Mouse (Mus musculus): ENCODE data around the gene Atp2a1. TPM values are rescaled to one million over a fixed set of nuclear protein-coding genes. Genes with fewer than 3 reads are reported as not detected.
A peak's percentile ranks its signal among the peaks of the same experiment; 100 is the strongest.

The Atp2a1 gene
- total RNA-seq, 4 experiments from 2014 or later, result 27,209 to 31,432 (median 30,252) TPM

GRCm38 (mm10) chr7:126473470-126474086 is 10.7 kb upstream of the Atp2a1 start:
- DNase-seq (ENCODE audit: low spot score in 2 of 2), result no peak

- DNase-seq (ENCODE audit: low spot score in 2 of 2), result no peak
Measured at GRCm38 (mm10) chr7:126472713-126473112, 9.8 kb upstream of the Atp2a1 start.

GRCm38 (mm10) chr7:126472306-126472705 is 9.4 kb upstream of the Atp2a1 start:
- DNase-seq (ENCODE audit: low spot score in 2 of 2), result no peak

GRCm38 (mm10) chr7:126471853-126472252 is 8.9 kb upstream of the Atp2a1 start:
- DNase-seq (ENCODE audit: low spot score in 2 of 2), result no peak

- no peak for DNase-seq (ENCODE audit: low spot score in 2 of 2)
Measured at GRCm38 (mm10) chr7:126471361-126471760, 8.5 kb upstream of the Atp2a1 start.

- no peak for DNase-seq (ENCODE audit: low spot score in 2 of 2)
Measured at GRCm38 (mm10) chr7:126470077-126470476, 7.2 kb upstream of the Atp2a1 start.

GRCm38 (mm10) chr7:126467834-126468627 is 5.1 kb upstream of the Atp2a1 start:
- no peak for DNase-seq (ENCODE audit: low spot score in 2 of 2)

- peak in 1 of 2 experiments; percentile 24 for DNase-seq (ENCODE audit: low spot score in 2 of 2)
Measured at GRCm38 (mm10) chr7:126467271-126467670, 4.4 kb upstream of the Atp2a1 start.

GRCm38 (mm10) chr7:126466707-126467106 is 3.8 kb upstream of the Atp2a1 start:
- DNase-seq (ENCODE audit: low spot score in 2 of 2), result peak in 1 of 2 experiments; percentile 3

- DNase-seq (ENCODE audit: low spot score in 2 of 2), result no peak
Measured at GRCm38 (mm10) chr7:126466116-126466515, 3.2 kb upstream of the Atp2a1 start.

- peak; percentile 66 to 80 for DNase-seq (ENCODE audit: low spot score in 2 of 2)
Measured at GRCm38 (mm10) chr7:126465246-126466030, 2.5 kb upstream of the Atp2a1 start.

GRCm38 (mm10) chr7:126464836-126465235 is 1.9 kb upstream of the Atp2a1 start:
- DNase-seq (ENCODE audit: low spot score in 2 of 2), result peak; percentile 64 to 80

GRCm38 (mm10) chr7:126464121-126464520 is 1.2 kb upstream of the Atp2a1 start:
- DNase-seq (ENCODE audit: low spot score in 2 of 2), result peak; percentile 81 to 87

- peak in 1 of 2 experiments; percentile 28 for DNase-seq (ENCODE audit: low spot score in 2 of 2)
Measured at GRCm38 (mm10) chr7:126463547-126463946, 639 bp upstream of the Atp2a1 start.

GRCm38 (mm10) chr7:126461626-126462025 is 1.3 kb downstream of the Atp2a1 start:
- DNase-seq (ENCODE audit: low spot score in 2 of 2), result peak; percentile 35 to 65

GRCm38 (mm10) chr7:126460623-126461399 is 2.1 kb downstream of the Atp2a1 start:
- DNase-seq (ENCODE audit: low spot score in 2 of 2), result peak in 1 of 2 experiments; percentile 8

- DNase-seq (ENCODE audit: low spot score in 2 of 2), result peak; percentile 69 to 81
Measured at GRCm38 (mm10) chr7:126458844-126459618, 3.9 kb downstream of the Atp2a1 start.

GRCm38 (mm10) chr7:126458225-126458624 is 4.7 kb downstream of the Atp2a1 start:
- no peak for DNase-seq (ENCODE audit: low spot score in 2 of 2)

GRCm38 (mm10) chr7:126456382-126457266 is 6.3 kb downstream of the Atp2a1 start:
- no peak for DNase-seq (ENCODE audit: low spot score in 2 of 2)
